Mouse (Mus musculus) myocyte (in vitro differentiated cells): ENCODE results near the gene Gm525.

Experiments used
- E2F4 ChIP-seq: IDR thresholded peaks from one replicate; pipeline ENCODE4 v1.6.1; 2011; ENCODE audit warnings: mild to moderate bottlenecking, control low read depth, moderate library complexity; ENCODE audit not compliant: insufficient read depth
- MAX ChIP-seq: IDR thresholded peaks from one replicate; pipeline ENCODE4 v1.6.1; 2011; ENCODE audit warnings: low read depth, mild to moderate bottlenecking, control low read depth
- POLR2A ChIP-seq: IDR thresholded peaks from one replicate; pipeline ENCODE4 v1.6.1; 2011; ENCODE audit warnings: low read depth, mild to moderate bottlenecking, control low read depth, moderate library complexity; ENCODE audit not compliant: insufficient read length
- POLR2AphosphoS2 ChIP-seq: IDR thresholded peaks from one replicate; pipeline ENCODE4 v1.6.1; 2011; ENCODE audit warnings: low read depth, control low read depth; ENCODE audit not compliant: insufficient read length
- SRF ChIP-seq: IDR thresholded peaks from one replicate; pipeline ENCODE4 v1.6.1; 2011; ENCODE audit warnings: low read depth; ENCODE audit not compliant: control insufficient read depth, insufficient read length
- TCF12 ChIP-seq: IDR thresholded peaks from one replicate; pipeline ENCODE4 v1.6.1; 2011; ENCODE audit warnings: mild to moderate bottlenecking, control low read depth; ENCODE audit not compliant: poor library complexity, insufficient read depth, severe bottlenecking
- USF1 ChIP-seq: IDR thresholded peaks from one replicate; pipeline ENCODE4 v1.6.1; 2011; ENCODE audit warnings: low read depth, mild to moderate bottlenecking, control low read depth, moderate library complexity

DNA sequence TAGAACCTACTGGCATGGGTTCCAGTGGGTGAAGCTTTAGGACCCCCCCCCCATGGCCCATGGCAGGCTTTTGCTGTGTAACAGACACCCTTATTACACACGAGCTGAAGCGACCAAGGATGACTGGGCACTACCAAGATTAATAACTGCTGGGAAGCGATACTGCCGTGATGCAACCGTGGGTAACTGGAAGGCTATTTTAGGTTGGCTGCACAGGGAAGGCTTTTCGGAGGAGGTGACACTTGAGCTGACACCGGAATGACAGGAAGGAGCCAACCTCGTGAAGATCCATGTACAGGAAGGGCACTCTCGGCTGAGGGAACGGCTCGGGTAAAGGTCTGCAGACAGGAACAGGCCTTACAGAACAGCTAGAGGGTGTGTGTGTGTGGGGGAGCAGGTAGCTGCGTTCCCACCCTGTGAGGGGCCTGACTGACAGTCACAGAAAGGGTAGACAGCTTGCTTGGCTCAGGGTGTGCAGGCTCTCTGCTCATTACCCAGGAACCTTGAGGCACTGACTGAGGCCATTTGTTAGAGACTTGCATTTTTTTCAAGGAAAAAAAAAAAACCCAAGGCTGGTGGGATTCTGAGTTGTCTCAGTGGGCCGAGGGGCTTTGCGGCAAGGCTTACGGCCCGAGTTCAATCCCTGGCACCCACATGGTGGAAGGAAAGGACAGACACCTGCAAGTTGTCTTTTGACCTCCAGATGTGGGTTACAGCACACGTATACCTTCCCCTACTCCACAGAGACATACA lies 24.6 kb downstream of the Gm525 start:
- TF ChIP-seq POLR2A = no peak
- TF ChIP-seq E2F4 = no peak
- no peak for TF ChIP-seq MAX
- TF ChIP-seq TCF12 = no peak
- TF ChIP-seq POLR2AphosphoS2 = no peak
- no peak for TF ChIP-seq USF1
- no peak for TF ChIP-seq SRF
